Mouse (Mus musculus) midbrain, embryonic 15.5 days (tissue): ENCODE data around the gene Ranbp2. TPM values are rescaled to one million over a fixed set of nuclear protein-coding genes. Genes with fewer than 3 reads are reported as not detected.
"Not testable (repeated sequence)": the region's sequence is repeated elsewhere in the genome, so short reads cannot be mapped to it uniquely, and the experiment has no call there.

Experiments used
- ATAC-seq: fragments of 200-750 bp; cut with Nextera tagmentation; replicated peaks from 2 replicates; pipeline ENCODE4 v1.8.0; 2017; ENCODE audit warnings: moderate TSS enrichment
- H3K27ac ChIP-seq: fragments of 300-500 bp; sonication (generic); 2 replicates; pipeline ENCODE4 v1.5.1; 2015; ENCODE audit warnings: mild to moderate bottlenecking, inconsistent platforms
- H3K27me3 ChIP-seq: fragments of 300-500 bp; sonication (generic); replicated peaks from 2 replicates; pipeline ENCODE4 v1.6.1; 2015; ENCODE audit warnings: inconsistent platforms
- H3K36me3 ChIP-seq: fragments of 300-500 bp; sonication (generic); replicated peaks from 2 replicates; pipeline ENCODE4 v1.6.1; 2015; ENCODE audit warnings: inconsistent platforms
- H3K4me1 ChIP-seq: fragments of 300-500 bp; sonication (generic); 2 replicates; pipeline ENCODE4 v1.6.1; 2015; ENCODE audit warnings: inconsistent platforms
- H3K4me2 ChIP-seq: fragments of 300-500 bp; sonication (generic); 2 replicates; pipeline ENCODE4 v1.6.1; 2015; ENCODE audit warnings: inconsistent platforms, mild to moderate bottlenecking, moderate library complexity
- H3K4me3 ChIP-seq: fragments of 300-500 bp; sonication (generic); 2 replicates; pipeline ENCODE4 v1.5.1; 2015; ENCODE audit warnings: mild to moderate bottlenecking, inconsistent platforms
- H3K9ac ChIP-seq: fragments of 300-500 bp; sonication (generic); 2 replicates; pipeline ENCODE4 v1.6.1; 2015; ENCODE audit warnings: mild to moderate bottlenecking, inconsistent platforms
- H3K9me3 ChIP-seq: fragments of 300-500 bp; sonication (generic); 2 replicates; pipeline ENCODE4 v1.6.1; 2016; ENCODE audit warnings: inconsistent platforms
- WGBS: fragments of 180-500 bp; shearing (Covaris S2); methylation state at CpG from one replicate; pipeline ENCODE4 v1.1.7; 2015; ENCODE audit warnings: mixed read lengths; 5-methylcytosine and 5-hydroxymethylcytosine counted together
- polyA plus RNA-seq: library from polyadenylated mRNA; unstranded; fragments of >200 nt; fragmentation: Nextera tagmentation; extraction: Ambion mirVana; gene quantifications from 2 replicates; pipeline ENCODE4 v1.2.1, GENCODE M21; 2015

Gene Ranbp2
- polyA plus RNA-seq, 1 experiment from 2014 or later, result 16.0 TPM

DNA sequence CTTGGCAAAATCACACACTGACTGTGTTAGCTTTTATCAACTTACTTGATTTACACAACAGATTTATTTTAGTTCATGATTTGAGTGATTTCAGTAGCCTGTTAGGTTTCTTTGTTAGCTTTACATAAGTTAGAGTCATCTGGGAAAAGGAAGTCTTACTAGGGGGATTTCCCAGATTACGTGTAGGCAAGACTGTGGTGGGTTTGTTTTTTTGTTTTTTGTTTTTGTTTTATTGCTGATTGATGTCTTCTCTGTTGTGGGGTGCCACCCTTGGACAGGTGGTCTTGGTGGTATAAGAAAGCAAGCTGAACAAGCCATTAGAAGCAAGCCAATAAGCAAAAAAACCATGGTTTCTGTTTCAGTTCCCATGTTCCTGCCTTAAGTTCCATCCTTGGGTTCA, 82.6 kb downstream of the Ranbp2 start:
- no peak overlapping the region for H3K27ac ChIP-seq
- ATAC-seq, result no peak
- H3K9me3 ChIP-seq, result no peaks in the 10 kb centered on the region
- 0 out of 2 replicates have a peak, but pooled peaks cover 5% of the 10 kb centered on the region for H3K36me3 ChIP-seq
- WGBS, result 94% methylated on average over 1 of the region's 1 CpGs
- no peak overlapping the region for H3K4me3 ChIP-seq
- no peaks in the 10 kb centered on the region for H3K27me3 ChIP-seq
- H3K4me2 ChIP-seq, result no peak overlapping the region
- no peak overlapping the region for H3K9ac ChIP-seq
- no peaks in the 10 kb centered on the region for H3K4me1 ChIP-seq

DNA sequence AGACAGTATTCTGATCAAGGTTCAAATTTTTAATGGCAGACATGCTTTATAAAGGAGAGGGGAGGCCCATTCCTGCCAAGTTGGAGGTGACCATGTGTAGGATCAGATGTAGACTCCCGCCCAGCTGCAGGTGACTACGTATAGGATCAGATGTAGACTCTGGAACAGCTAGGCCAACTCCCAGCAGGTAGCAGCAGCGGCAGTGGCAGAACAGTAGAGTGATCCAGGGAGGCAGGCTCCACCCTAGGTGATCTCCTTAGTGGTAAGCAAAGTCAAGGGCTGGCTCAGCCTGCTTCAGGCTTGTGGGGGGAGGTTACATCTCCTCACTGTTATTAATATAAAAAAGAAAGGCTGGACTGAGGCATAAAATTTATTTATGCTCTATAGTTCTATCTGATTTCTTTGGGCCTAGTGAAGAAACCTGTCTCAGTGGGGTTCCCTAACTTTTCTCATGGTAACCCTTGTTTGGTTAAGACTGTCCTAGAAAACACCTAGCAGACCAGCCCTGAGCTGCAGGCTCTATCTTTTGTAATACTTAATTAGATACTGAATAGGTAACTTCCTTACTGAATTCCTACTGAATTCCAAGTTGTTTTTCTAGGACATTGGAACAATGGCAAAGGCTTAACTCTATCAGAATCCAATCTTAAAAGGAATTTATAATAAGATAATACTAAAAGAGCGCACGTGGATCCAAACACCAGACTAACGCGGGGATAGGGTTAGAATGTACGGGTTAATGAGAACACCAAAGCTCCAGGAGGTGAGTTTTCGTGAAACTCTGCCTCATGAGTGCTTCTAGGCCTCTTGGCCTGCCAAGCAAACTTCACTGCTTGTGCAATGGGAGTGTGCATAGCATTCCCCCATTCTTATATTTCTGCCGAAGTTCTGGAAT, 84.4 kb downstream of the Ranbp2 start:
- Histone ChIP-seq H3K27me3 (no peaks in the 10 kb centered on the region), H3K36me3 (0 out of 2 replicates have a peak, but pooled peaks cover 3% of the 10 kb centered on the region), H3K9me3 (no peaks in the 10 kb centered on the region), H3K4me1 (no peaks in the 10 kb centered on the region), H3K4me3 (no peak overlapping the region), H3K27ac (no peak overlapping the region), H3K9ac (no peak overlapping the region), H3K4me2 (no peak overlapping the region)
- WGBS, result 81% methylated on average over 10 of the region's 10 CpGs
- ATAC-seq, result no peak

DNA sequence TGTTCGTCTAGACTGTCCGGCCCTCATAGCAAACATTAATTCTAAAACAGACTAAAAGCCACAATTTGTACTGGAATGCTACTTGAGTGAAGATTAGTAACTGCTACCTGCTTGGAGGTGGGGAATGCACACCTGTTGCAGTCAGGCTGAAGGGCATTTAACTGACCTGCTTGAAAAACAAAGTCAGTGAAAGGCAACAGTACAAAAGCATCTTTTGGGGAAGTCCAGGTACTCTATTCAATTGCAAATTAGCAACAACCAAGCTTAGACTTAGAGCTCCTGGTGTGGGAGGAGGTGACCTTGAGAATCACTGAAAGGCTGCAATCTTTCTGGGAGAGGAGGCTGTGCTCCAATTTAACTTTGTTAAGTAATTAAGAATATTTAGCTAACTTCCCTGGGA, 85.5 kb downstream of the Ranbp2 start:
- H3K4me3 ChIP-seq, result no peak overlapping the region
- H3K27ac ChIP-seq, result no peak overlapping the region
- no peak overlapping the region for H3K4me2 ChIP-seq
- H3K4me1 ChIP-seq, result no peaks in the 10 kb centered on the region
- H3K9me3 ChIP-seq, result no peaks in the 10 kb centered on the region
- H3K36me3 ChIP-seq, result 0 out of 2 replicates have a peak, but pooled peaks cover 3% of the 10 kb centered on the region
- H3K9ac ChIP-seq, result no peak overlapping the region
- 96% methylated on average over 2 of the region's 2 CpGs for WGBS
- ATAC-seq, result no peak
- no peaks in the 10 kb centered on the region for H3K27me3 ChIP-seq

DNA sequence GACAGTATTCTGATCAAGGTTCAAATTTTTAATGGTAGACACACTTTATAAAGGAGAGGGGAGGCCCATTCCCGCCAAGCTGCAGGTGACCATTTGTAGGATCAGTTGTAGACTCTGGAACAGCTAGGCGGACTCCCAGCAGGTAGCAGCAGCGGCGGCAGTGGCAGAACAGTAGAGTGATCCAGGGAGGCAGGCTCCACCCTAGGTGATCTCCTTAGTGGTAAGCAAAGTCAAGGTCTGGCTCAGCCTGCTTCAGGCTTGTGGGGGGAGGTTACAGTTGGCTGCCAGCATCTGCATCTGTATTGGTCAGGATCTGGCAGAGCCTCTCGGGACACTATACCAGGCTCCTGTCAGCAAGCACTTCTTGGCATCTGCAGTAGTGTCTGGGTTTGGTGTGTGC, 89.6 kb downstream of the Ranbp2 start:
- H3K9ac ChIP-seq, H3K36me3 ChIP-seq, H3K4me3 ChIP-seq, H3K4me1 ChIP-seq, ATAC-seq, H3K9me3 ChIP-seq, H3K27me3 ChIP-seq, H3K27ac ChIP-seq, H3K4me2 ChIP-seq: not testable (repeated sequence)
- WGBS, result 88% methylated on average over 5 of the region's 5 CpGs

DNA sequence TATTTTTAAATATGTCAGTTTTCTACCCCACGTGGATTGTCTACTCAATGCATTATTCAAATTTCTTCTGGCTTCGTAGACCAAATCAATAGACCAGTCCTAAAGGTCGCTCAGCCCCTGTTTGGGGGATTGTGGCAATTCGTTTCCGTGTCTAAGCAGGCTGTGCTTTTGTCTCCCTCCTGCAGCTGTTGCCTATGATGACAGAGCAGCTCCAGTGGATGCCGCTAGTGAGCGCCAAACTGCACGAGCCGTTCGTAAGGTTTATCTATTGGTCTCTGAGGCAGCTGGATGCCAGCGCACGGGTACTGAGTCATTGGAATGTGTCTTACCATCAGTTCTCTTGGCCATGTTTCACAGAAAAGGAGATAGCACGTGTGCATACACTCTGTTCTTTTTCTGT, 93.9 kb downstream of the Ranbp2 start:
- no peaks in the 10 kb centered on the region for H3K9me3 ChIP-seq
- H3K36me3 ChIP-seq, result no peaks in the 10 kb centered on the region
- 43% methylated on average over 13 of the region's 13 CpGs for WGBS
- H3K4me3 ChIP-seq, result no peak overlapping the region
- no peaks in the 10 kb centered on the region for H3K4me1 ChIP-seq
- H3K27me3 ChIP-seq, result no peaks in the 10 kb centered on the region
- H3K27ac ChIP-seq, result no peak overlapping the region
- ATAC-seq, result no peak
- no peak overlapping the region for H3K9ac ChIP-seq
- H3K4me2 ChIP-seq, result no peak overlapping the region

Other genes starting within 250 kb of the Ranbp2 start
- gene AW822073, start 222.0 kb upstream of the Ranbp2 start, polyA plus RNA-seq, result not detected in 2 replicates
- gene Duxf3, start 214.2 kb upstream of the Ranbp2 start, polyA plus RNA-seq, result not detected in 2 replicates
- not detected in 2 replicates for gene Gm4981, start 210.2 kb upstream of the Ranbp2 start, polyA plus RNA-seq
- gene Gcc2, start 191.4 kb upstream of the Ranbp2 start, polyA plus RNA-seq, result 86.3 and 95.9 TPM in 2 replicates
- gene Lims1, start 123.5 kb upstream of the Ranbp2 start, polyA plus RNA-seq, result 52.6 and 54.6 TPM in 2 replicates
- 9.6 and 10.0 TPM in 2 replicates for gene Ccdc138, start 51.0 kb downstream of the Ranbp2 start, polyA plus RNA-seq
- 0.20 and 0.28 TPM in 2 replicates for gene Edar, start 228.7 kb downstream of the Ranbp2 start, polyA plus RNA-seq